Mouse (Mus musculus) right cerebral cortex, adult 18-20 months (tissue): Measurements from ENCODE around the gene R3hdm4.

Experiments
- DNase-seq: peaks from one replicate; pipeline ENCODE4 v3.0.0; 2022; ENCODE audit warnings: mixed read lengths

The R3hdm4 gene

DNA sequence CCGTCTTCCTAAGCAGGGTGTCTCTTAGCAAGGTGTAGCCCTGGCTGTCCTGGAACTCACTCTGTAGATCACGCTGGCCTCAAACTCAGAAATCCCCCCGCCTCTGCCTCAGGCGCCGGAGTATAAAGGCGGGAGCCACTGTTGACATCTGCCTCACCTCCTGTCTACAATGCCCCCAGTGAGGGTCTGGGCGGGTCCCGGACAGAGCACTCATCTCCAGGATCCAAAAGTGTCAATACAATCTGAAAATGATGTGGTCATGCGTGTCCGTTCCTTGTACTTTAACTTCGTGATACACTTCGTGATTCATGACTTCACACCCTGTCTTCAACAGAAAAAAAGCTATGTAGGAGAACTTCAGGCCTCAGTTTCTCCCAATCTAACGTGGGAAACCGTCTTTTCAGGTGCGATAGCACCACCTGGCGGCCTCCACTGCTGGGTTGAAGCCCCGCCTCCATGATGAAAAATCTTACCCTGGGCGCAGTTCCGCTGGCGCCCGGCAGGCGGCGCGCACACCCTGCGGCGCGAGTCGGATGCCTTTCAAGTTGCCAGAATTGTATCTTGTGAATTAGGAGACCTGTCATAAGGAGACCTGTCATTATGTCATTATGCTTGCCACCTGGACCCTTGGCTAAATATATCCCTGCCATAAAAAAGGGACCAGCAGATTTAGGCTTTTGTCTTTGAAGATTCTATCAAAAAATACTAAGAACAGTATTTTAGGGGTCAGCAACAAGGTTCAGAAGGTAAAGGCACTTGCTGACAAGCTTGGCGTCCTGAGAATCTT lies 4.2 kb upstream of the R3hdm4 start:
- peak; percentile 91 for DNase-seq

DNA sequence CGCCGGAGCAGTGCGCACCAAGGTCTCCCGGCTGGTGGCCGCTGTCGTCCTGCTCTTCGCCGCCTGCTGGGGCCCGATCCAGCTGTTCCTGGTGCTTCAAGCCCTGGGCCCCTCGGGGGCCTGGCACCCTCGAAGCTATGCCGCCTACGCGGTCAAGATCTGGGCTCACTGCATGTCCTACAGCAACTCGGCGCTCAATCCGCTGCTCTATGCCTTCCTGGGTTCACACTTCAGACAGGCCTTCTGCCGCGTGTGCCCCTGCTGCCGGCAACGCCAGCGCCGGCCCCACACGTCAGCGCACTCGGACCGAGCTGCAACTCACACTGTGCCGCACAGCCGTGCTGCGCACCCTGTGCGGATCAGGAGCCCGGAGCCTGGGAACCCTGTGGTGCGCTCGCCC lies 564 bp upstream of the R3hdm4 start:
- no peak for DNase-seq

DNA sequence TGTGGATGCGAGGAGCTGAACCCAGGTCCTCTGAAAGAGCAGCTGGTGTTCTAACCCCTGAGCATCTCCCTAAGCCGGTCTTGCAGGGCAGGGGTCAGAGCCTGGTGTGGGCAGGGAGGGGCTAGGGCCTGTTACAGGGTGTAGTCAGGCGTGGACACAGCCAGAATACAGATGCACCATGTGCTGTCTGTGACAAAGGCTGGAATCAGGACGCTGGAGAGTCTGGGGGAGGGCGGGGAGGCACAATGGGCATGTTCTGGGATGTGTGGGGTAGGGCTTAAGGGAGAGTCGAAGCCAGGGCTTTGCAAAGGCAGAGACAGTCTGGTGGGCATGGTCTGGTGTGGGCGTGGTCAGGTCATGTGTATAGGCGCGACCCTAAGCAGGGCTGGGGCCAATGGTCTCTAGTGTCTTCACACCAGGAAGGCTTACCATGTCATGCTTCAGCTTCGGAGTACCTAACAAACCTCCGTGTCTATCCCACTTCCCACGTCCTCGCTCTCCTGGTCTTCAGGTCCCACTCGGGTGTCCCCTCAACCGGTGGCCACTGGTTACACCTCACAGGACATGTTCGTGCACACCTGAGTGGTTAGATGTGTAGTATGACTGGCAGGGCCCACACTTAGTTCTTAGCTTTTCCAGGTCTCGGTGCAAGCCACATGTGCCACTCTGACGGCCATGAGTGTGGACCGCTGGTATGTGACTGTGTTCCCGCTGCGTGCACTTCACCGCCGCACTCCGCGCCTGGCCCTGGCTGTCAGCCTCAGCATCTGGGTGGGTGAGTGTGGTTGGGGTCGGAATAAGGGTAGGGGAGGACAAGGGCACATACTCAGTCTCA lies 735 bp downstream of the R3hdm4 start:
- no peak for DNase-seq

DNA sequence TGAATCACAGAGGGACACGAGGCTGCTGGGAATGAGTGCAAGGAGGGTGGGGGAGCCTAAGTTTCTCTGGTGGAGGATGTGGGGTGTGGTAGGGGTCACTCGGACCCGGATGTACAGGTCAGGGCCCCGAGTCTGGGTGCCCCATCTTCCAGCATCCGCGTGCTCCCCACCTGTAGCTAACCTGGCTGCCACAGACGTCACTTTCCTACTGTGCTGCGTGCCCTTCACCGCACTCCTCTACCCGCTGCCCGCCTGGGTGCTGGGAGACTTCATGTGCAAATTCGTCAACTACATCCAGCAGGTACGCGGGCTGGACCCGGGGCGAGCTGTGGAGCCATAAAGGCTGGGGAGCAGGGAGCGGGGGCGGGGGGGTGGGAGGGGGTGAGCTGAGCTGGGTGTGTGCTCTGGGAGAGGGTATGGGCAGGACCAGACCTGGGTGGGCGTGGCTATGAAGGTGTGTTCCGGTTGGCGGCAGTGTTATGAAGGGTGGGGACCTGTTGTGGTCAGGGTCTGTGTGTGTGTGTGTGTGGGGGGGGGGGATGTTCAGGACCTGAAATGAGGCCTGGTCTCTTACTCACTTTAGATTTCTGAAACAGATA lies 1.7 kb downstream of the R3hdm4 start:
- no peak for DNase-seq

DNA sequence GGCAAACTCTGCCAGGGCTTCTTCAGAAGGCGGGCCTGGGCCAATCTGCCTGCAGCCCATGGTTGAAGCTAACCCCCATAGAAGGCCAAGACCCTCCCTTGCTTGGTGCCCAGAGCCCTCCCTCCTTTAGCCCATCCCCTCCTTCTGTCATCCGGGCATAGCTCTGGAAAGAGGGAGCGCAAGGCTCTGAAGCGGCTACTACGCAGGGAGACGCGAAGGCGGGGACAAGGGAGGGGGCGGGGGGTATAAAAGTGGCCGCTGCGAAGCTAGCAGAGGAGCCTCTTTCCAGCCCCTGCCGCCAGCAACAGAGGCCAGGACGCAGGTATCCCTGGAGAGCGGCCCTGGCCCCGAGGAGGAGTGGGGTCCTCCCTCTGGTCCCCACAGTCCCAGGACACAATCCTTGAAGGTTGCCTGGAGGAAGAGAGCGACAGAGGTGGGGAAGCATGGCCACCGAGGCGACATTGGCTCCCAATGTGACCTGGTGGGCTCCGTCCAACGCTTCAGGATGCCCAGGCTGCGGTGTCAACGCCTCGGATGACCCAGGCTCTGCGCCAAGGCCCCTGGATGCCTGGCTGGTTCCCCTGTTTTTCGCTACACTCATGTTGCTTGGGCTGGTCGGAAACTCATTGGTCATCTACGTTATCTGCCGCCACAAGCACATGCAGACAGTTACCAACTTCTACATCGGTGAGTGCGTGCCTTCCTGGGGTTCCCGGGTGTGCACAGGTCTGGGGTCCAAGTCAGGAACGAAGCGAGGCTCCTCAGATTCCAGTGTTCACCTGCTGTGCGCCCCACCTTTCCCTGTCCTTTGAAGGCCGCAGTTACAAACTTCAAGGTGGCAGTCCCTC lies 2.6 kb downstream of the R3hdm4 start:
- DNase-seq, result no peak

DNA sequence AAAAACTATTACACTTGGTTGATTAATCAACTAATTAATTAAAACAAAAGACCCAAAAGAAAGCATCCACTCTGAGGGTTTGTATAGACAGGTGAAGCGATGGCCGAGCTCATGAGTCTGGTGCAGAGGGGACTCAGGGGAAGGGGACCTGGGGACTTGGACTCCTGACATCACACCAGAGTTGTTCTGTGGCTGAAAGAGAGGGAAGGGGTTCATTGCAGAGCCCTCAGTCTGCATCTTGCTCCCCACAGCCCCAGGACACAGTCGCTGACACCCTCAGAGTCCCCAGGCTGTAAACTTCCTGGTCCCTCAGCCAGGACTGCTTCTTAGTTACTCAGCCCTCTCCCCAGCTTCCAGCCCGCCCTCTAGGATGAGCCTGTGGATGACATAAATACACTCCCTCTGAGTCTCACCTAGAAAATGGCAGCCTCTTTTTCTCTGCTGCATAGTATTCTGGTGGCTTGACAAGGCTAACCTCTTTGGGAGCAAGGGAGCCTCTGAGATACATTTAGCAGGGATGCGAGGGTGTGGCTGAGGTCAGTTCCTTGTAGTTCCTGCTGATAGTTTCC lies 3.4 kb downstream of the R3hdm4 start:
- no peak for DNase-seq

DNA sequence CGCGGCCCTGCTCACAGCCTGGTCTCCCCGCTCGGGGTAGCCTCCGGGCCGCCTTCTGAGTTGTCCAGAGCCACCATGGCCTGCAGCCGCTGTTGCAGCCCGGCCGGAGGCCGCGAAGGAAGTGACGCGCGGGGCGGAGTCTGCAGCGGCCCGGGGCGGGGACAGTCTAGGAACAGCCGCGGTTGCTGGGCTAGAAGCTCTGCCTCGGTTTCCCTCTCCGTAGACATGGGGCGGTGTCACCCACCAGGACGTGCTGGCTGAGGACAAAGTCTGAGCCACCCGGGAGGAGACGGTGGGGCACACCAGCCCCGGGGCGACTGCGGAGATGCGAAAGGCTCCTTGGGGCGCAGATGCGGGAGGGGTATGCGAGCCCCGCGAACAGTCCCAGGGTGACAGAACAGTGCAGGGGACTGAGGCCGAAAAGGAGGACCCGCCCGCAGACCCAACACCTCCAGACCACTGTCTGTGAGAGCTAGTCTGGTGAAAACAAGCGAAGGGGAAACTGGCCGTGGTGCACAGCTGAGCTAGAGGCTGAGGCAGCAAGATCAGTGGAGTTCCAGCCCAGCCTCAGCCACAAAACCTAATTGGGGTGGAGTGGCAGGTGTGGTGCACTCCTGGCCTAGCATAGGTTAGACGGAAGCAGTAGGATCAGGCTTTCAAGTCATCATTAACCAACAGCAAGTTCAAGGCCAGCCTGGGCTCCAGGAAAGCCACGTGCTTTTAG lies 4.0 kb downstream of the R3hdm4 start, which contains the start of gene Kiss1r:
Gene Kiss1r, plus strand, starts transcription at position 164 of the 724 bp plus-strand sequence.
- peak; percentile 87 for DNase-seq

DNA sequence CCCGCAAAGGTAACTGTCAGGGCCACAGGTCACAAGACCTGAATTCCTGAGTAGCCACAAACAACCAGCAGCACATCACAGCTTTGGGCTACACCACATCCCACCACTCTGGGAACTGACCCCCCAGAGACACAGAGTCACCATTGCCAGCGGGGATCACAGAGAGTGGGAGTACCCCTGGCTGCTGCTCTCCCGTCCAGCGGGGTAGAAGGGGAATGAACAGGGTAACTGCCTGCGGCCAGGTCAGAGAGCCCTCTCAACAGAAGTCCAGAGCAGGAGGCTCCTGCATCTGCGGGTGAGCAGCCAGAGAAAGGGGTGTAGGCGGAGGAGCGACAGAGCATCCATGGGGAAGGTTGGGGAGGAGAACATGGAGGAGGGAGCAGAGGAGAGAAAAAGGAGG lies 4.9 kb downstream of the R3hdm4 start:
- peak; percentile 66 for DNase-seq

DNA sequence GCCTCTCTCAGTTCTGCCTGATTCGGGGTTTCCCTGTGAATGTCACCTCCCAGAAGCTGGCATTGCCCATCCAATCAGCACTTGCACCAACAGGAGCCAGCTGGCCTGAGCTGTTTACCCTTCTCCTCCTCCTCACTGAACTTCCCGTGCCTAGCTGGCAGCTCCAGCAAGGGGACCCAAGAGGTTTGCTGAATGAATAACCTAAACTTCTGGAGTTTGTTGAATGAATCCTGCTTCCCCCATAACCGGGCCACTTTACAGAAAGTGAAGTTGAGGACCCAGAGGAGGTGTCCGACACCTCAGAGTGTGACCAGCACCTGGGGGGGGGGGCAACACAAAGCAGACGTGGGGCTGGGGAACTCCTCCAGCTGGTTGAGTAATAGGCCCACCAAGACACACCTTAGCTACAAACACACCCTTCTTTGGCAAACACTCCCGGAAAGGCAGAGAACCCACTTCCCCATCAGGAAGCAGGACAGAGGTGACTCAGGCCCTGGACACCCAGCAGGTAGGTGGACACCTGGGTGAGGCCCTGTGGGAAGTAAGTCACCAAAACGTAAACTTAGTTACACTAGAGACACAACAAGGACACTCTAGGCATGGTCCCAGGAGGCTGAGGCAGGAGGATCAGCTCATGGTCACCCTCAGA lies 5.9 kb downstream of the R3hdm4 start:
- DNase-seq, result no peak

DNA sequence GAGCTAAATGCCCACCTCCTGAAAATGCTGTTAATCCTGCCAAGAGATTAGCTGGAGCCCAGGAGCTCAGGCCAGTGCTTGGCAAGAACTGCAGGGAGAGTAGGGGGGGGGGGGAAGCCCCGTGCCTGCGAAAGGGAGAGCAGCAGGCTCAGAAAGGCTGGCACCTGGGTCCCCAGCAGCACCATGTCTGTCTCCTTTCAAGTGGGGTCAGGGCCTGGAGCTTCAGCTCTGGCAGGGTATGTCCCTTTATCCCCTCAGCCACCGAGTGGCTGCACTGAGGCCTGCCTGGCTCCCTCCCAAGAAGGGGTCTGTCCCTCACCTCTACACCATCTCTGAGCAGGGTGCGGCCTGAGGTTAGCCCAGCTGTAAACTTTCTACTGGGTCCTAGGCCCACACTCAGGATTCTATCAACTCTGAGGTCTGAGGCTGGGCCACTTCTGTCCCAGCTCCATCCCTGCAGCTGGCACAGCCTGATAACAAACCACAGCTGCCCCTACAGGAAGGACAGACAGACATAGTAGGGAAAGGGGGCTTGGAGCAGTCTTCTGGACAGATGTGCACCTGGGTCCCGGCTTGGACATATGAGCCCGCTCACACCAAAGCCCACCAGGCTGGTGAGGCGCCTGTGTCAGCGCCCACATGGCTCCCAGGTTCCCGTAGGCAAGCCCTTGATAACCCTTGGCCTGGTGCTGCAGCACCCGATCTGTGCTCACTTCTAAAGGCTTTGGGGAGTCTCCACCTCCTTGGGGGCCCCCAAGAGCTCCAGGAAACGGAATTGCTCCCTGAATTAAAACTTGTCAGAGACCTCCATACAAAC lies 6.7 kb downstream of the R3hdm4 start:
- no peak for DNase-seq

DNA sequence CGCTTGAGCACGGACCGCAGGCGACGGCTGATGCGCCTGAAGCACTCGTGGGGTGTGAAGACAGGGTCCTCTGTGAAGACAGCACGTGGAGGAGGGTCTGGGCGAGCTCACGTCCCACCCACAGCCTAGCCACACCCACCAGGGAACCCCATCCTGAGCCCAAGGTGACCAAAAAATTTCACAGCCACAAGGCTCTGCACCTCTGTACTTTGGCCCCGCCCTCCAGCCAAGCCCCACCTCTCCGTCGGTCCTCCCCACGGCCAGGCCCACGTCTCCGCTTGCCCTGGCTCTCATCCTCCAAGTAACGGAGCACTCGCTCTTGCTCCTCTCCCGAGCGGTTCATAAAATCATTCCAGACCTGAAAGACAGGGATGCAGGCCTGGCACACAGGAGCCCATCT lies 8.6 kb downstream of the R3hdm4 start:
- DNase-seq, result no peak

DNA sequence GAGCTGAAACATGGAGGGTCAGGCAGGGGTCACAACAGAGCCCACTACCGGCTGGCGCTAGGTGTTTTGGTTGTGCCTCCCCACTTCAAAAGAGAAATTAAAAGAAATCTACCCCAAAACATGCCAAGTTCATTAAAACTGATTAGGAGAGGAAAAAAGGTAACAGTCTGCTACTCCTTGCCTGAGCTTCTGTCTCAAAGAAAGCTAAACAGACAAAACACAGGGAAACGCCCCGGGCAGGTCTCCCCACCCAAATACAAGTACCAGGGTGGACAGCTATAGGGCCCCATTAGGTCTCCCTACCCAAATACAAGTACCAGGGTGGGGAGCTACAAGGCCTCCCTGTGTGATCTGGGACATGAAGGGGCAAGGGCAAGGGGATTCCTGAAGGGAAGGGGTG lies 10.5 kb downstream of the R3hdm4 start, which contains the start of gene Gm26602:
Gene Gm26602, plus strand, starts transcription at position 301 of the 400 bp plus-strand sequence.
- DNase-seq, result no peak

DNA sequence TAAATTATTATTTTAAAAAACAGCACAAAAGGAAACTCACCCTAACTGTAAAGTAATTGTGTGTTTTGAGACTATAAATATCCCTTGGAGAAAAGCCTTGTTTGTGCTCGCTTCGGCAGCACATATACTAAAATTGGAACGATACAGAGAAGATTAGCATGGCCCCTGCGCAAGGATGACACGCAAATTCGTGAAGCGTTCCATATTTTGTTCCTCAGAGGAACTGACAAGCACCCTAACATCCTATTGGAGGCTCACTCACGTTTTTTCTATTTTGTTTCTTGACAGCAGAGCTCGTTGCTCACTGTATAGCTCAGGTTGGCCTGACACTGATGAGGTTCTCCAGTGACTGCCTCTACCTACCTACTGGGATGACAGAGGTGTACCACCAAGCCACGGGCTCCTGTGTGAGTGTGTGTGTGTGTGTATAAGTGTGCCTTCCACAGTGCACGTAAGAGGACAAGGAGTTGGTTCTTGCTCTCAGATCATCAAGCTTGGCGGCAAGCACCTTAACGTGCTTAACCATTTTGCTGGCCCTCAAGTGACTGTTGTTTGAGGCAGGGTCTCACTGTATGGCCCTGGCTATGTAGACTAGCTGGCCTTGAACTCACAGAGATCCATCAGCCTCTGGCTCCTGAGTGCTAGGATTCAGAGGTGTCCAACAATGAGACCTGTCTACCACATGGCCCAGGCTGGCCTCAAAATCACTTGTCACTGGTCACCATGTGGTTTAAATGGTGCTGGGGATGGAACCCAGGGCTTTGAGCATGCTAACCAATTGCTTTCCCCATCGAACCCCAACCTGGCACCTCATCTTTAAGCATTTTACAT lies 11.7 kb downstream of the R3hdm4 start:
- peak; percentile 61 for DNase-seq

DNA sequence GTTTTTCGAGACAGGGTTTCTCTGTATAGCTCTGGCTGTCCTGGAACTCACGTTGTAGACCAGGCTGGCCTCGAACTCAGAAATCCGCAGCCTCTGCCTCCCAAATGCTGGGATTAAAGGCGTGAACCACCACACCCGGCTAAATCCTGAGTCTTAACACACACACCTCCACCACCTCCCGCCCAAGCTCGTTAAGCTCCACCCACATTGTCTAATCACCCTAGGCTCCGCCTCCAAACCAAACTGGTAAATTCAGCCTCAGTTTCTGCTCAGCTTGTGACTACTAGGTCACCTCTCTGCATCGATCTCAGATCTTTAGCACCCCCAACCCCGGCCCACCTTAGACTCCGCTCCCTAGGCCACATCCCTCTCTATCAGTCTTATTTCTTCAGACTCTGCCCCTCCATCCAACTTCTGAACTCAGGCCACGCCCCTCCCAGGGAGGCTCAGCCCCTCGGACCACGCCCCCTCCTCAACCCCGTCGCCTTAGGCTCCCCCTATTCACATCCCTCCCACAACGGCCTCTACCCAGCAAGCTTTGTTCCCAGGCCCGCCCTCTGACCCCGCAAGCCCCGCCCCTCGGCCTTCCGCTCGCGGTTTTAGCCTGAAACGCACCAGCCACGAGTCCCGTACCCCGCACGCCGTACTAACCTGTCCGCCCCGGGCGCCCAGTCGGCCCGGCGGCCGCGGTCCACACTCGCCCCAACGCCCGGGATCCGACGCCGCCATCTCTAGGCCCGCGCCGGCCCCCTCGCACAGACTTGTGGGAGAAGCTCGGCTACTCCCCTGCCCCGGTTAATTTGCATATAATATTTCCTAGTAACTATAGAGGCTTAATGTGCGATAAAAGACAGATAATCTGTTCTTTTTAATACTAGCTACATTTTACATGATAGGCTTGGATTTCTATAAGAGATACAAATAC lies 12.6 kb downstream of the R3hdm4 start, which contains the start of gene Med16:
Gene Med16, minus strand, starts transcription at position 757 of the 925 bp plus-strand sequence.
- peak; percentile 95 for DNase-seq

DNA sequence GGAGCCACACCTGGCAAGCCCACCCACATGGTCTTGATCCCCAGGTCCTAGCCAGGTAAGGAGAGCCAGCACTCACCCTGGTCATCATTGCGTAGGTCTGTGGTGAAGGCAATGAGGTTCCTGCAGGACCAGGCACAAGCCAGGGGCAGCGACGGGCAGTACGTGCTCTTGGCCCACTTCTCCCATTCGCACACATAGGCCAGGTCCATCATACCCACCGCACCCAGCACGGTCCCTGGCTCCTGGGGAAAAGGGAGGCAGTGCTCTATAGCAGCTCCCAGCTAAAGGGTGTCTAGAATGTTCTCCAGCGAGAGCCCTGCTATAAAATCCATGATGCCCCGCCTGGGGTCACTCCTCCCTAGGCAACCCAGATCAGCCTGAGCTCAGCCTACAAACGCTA lies 13.6 kb downstream of the R3hdm4 start:
- DNase-seq, result no peak

DNA sequence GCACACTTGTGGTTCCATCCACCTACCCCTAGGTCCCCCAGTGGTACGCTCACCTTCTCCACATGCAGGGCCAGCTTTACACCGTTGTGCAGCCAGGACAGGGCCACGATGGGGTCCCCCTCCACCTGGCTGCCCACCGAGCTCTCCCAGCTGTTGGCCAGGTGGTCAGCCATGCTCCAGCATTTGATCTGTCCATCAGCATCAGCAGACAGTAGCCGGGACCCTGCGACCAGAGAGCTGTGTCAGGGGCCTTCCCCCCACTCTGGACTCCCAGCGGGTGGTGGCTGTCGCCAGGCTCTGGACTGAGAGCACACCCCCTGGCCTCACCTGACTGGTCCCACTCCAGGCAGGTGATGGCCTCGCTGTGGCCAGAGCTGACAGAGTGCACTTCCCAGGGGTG lies 14.3 kb downstream of the R3hdm4 start:
- DNase-seq, result no peak

DNA sequence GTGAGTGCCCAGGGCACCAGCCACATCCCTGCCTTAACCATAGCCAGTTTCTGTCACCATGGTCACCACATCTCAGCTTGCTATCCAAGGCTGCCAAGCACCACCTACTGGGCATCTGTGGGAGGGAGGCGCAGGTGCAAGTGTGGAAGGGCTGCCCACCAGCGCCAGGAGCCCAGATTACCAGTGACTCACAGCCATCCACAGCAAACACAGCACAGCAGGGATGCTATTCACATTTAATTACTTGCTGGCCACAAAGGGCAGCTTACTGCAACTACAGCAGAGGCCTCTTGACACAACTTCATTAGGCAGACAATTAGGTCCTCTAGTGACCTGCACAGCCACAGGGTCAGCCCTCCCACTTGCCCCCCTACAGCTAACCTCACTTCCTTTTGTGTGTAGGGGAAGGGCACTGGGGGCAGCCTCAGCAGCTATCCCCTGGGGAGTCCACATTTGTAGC lies 20.0 kb downstream of the R3hdm4 start:
- peak; percentile 91 for DNase-seq
